Mouse (Mus musculus): ENCODE measurements around the gene Fam13a. TPM values are rescaled to one million over a fixed set of nuclear protein-coding genes. Genes with fewer than 3 reads are reported as not detected.

Gene Fam13a
- polyA plus RNA-seq, 1 experiment from 2014 or later: 9.4 TPM

DNA sequence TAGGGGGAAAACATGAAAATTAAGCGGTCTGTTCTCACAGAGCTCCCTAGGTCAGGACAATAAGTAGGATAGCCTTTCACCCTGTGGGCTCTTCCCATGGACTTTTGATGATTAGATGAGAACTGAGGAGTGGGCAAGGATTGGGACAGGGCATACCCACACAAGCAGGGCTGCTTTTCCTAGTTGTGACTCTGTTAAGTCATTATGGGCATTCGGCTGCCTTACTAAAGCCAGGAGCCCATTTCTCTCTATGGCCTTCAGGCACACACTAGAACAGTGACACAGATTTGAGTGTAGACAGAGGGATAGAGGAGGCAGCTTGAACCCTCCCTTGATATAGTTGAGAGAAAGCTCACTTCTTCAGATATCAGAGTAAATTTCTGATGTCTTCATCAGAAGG, 60.3 kb downstream of the Fam13a start:
- Histone ChIP-seq H3K4me3 (replicated peaks) (no peak overlapping the region), H3K4me2 (replicated peaks) (no peak overlapping the region), H3K27me3 (no peaks in the 10 kb centered on the region), H3K27ac (replicated peaks) (no peak overlapping the region), H3K9ac (no peak overlapping the region), H3K4me1 (peaks cover 6% of the 10 kb centered on the region; the same call in 1 of the 2 replicates), H3K9me3 (replicated peaks) (no peaks in the 10 kb centered on the region), H3K36me3 (no peaks in the 10 kb centered on the region)
- WGBS: 85% methylated on average over 2 of the region's 2 CpGs
- ATAC-seq (ENCODE audit: insufficient number of reproducible peaks, low FRiP score, low TSS enrichment, low read depth): no peak

DNA sequence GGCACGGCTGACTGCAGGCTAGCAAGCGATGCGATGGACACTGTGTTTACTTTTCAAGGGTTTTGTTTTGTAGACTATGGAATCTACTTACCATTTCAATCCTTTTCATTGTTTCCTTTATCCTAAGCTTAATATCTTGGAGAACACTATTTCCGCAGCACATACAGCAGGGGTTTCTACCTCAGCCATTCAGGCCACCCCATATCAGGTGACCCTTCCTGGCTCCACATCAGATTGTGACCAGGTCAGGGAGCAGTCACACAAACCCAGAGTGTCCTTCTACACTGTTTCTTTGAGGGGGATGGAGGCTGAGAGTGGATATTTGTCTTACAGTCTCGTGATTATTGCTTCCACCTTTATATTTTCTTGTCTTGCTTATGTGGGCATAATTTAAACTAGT, 61.7 kb downstream of the Fam13a start:
- Histone ChIP-seq H3K4me2 (replicated peaks) (no peak overlapping the region), H3K27ac (replicated peaks) (no peak overlapping the region), H3K4me3 (replicated peaks) (no peak overlapping the region), H3K27me3 (no peaks in the 10 kb centered on the region), H3K36me3 (no peaks in the 10 kb centered on the region), H3K9me3 (replicated peaks) (no peaks in the 10 kb centered on the region), H3K4me1 (peaks cover 6% of the 10 kb centered on the region; the same call in 1 of the 2 replicates), H3K9ac (no peak overlapping the region)
- ATAC-seq (ENCODE audit: insufficient number of reproducible peaks, low FRiP score, low TSS enrichment, low read depth): no peak
- WGBS: 82% methylated on average over 5 of the region's 5 CpGs

DNA sequence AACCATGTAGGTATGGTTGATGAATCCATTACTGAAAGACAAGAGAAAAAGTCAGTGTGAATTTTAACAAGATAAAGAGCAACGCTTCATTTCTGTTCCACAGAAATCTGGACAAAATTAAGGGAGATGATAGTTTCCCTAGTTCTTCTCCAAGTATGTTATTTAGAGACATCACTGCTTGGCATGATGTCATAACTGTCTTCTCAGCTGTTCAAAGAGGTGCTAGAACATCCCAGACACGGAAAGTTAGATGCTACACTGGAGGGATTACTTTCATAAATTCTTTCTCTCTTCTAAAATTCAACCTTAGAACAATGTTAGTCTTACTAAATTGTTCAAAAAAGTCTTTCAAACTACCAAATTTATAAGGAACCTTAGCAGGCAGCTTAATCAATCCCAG, 63.8 kb downstream of the Fam13a start:
- 75% methylated on average over 2 of the region's 2 CpGs for WGBS
- no peaks in the 10 kb centered on the region for H3K27me3 ChIP-seq
- no peak overlapping the region for H3K9ac ChIP-seq
- H3K4me3 ChIP-seq (replicated peaks): no peak overlapping the region
- no peak overlapping the region for H3K27ac ChIP-seq (replicated peaks)
- no peaks in the 10 kb centered on the region for H3K36me3 ChIP-seq
- H3K4me2 ChIP-seq (replicated peaks): no peak overlapping the region
- peaks cover 5% of the 10 kb centered on the region; the same call in 1 of the 2 replicates for H3K4me1 ChIP-seq
- H3K9me3 ChIP-seq (replicated peaks): no peaks in the 10 kb centered on the region
- ATAC-seq (ENCODE audit: insufficient number of reproducible peaks, low FRiP score, low TSS enrichment, low read depth): no peak

DNA sequence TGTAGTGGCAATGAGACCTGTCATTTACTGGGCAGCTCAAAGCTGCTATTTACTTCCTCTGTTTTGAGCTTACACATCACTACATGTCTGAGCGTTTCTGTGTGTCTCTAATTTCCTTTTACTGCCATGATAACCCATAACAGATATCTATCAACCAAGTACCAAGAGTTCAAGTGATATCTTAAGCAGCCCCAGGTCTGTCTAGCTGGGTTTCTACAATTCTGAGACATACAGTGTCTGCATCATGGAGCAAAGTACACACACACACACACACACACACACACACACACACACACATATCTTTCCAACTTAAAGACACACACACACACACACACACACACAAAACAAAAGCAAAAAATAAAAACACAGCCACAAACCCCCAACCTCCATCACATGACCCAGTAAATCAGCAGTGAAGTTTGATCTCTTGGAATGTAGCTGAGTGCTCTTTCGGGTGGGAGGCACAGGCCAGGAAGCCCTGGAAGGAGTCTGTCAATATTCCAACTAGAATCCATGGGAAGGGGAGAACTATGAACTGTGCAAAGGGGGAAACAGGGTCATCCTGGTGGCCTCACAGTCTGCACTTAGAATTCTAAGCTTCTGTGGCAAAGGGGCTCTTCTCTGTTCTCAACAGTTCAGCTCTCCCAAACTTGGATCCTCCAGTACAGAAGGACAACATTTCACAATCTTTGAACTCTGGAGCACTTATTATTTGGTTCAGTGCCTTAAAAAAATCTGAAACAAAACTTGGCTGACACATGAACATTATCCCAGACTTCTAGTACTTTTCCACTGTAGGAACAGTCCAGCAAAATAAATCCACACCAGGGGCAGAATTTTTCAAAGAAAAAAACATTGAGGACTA, 73.0 kb downstream of the Fam13a start:
- Histone ChIP-seq H3K36me3 (peaks cover 7% of the 10 kb centered on the region; the same call in 1 of the 2 replicates), H3K27me3 (no peaks in the 10 kb centered on the region), H3K9me3 (replicated peaks) (no peaks in the 10 kb centered on the region), H3K4me2 (replicated peaks) (no peak overlapping the region), H3K27ac (replicated peaks) (no peak overlapping the region), H3K4me1 (no peaks in the 10 kb centered on the region), H3K9ac (no peak overlapping the region), H3K4me3 (replicated peaks) (no peak overlapping the region)
- WGBS: 49% methylated on average over 2 of the region's 2 CpGs
- ATAC-seq (ENCODE audit: insufficient number of reproducible peaks, low FRiP score, low TSS enrichment, low read depth): no peak; the same call in 1 of the 2 replicates

DNA sequence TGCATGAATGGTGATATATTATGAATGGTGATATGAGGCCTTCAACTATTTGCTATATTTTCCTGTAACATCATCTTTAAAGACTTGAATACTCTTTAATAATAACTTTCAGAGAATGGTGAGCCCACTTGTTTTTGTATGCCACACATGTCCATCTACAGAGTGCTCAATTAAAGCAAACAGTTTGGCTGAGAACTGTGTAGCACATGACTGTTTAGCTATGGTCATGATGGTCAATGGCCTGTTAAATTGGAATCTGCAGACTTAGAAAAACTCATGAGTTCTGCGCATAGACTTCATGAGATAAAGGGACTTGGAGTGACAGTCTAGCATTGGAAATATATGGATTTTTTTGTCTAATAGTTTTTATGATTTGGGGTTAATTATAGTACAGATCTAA, 73.9 kb downstream of the Fam13a start:
- Histone ChIP-seq H3K27me3 (no peaks in the 10 kb centered on the region), H3K4me2 (replicated peaks) (no peak overlapping the region), H3K27ac (replicated peaks) (no peak overlapping the region), H3K36me3 (peaks cover 7% of the 10 kb centered on the region; the same call in 1 of the 2 replicates), H3K4me3 (replicated peaks) (no peak overlapping the region), H3K9ac (no peak overlapping the region), H3K9me3 (replicated peaks) (no peaks in the 10 kb centered on the region), H3K4me1 (no peaks in the 10 kb centered on the region)
- no peak for ATAC-seq (ENCODE audit: insufficient number of reproducible peaks, low FRiP score, low TSS enrichment, low read depth)
- 94% methylated on average over 1 of the region's 1 CpGs for WGBS

GRCm38 (mm10) chr6:58946840-58947239, 77.5 kb downstream of the Fam13a start:
- Histone ChIP-seq H3K9me3 (replicated peaks) (no peaks in the 10 kb centered on the region), H3K27me3 (no peaks in the 10 kb centered on the region), H3K9ac (no peak overlapping the region), H3K4me1 (no peaks in the 10 kb centered on the region), H3K4me2 (replicated peaks) (no peak overlapping the region), H3K4me3 (replicated peaks) (no peak overlapping the region), H3K27ac (replicated peaks) (no peak overlapping the region), H3K36me3 (no peaks in the 10 kb centered on the region)
- WGBS: 62% methylated on average over 4 of the region's 4 CpGs
- no peak for ATAC-seq (ENCODE audit: insufficient number of reproducible peaks, low FRiP score, low TSS enrichment, low read depth)

DNA sequence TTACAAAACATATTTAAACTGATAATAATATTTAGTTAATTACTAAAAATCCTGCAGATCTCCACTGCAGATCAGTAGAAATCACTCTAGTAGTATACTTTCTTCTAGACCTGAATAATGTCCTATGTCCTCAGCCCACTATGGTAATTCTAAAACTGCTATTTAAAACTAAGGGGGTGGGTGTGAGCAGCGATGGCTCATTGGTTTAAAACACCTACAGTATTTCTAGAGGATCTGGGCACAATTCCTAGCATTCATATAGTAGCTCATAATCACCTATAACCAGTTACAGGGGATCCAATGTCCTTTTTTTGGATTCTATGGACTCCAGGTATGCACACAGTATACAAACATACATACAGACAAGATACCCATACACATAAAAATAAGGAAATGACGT, 78.1 kb downstream of the Fam13a start:
- no peaks in the 10 kb centered on the region for H3K27me3 ChIP-seq
- no peak overlapping the region for H3K4me3 ChIP-seq (replicated peaks)
- ATAC-seq (ENCODE audit: insufficient number of reproducible peaks, low FRiP score, low TSS enrichment, low read depth): no peak
- no peak overlapping the region for H3K27ac ChIP-seq (replicated peaks)
- H3K9ac ChIP-seq: no peak overlapping the region
- no peaks in the 10 kb centered on the region for H3K36me3 ChIP-seq
- 71% methylated on average over 2 of the region's 2 CpGs for WGBS
- H3K4me1 ChIP-seq: no peaks in the 10 kb centered on the region
- H3K9me3 ChIP-seq (replicated peaks): no peaks in the 10 kb centered on the region
- H3K4me2 ChIP-seq (replicated peaks): no peak overlapping the region

- H3K4me2 ChIP-seq (replicated peaks): no peak overlapping the region
- no peak overlapping the region for H3K27ac ChIP-seq (replicated peaks)
- no peaks in the 10 kb centered on the region for H3K4me1 ChIP-seq
- H3K4me3 ChIP-seq (replicated peaks): no peak overlapping the region
- H3K9me3 ChIP-seq (replicated peaks): no peaks in the 10 kb centered on the region
- no peaks in the 10 kb centered on the region for H3K27me3 ChIP-seq
- H3K9ac ChIP-seq: no peak overlapping the region
- no peak for ATAC-seq (ENCODE audit: insufficient number of reproducible peaks, low FRiP score, low TSS enrichment, low read depth)
- WGBS: 81% methylated on average over 3 of the region's 3 CpGs
- H3K36me3 ChIP-seq: no peaks in the 10 kb centered on the region
Observed at GRCm38 (mm10) chr6:58943958-58944357, 80.4 kb downstream of the Fam13a start.

- 89% methylated on average over 2 of the region's 2 CpGs for WGBS
- no peak for ATAC-seq (ENCODE audit: insufficient number of reproducible peaks, low FRiP score, low TSS enrichment, low read depth)
- no peak overlapping the region for H3K27ac ChIP-seq (replicated peaks)
- no peak overlapping the region for H3K4me2 ChIP-seq (replicated peaks)
- H3K9ac ChIP-seq: no peak overlapping the region
- H3K4me1 ChIP-seq: no peaks in the 10 kb centered on the region
- H3K27me3 ChIP-seq: no peaks in the 10 kb centered on the region
- H3K4me3 ChIP-seq (replicated peaks): no peak overlapping the region
- H3K9me3 ChIP-seq (replicated peaks): no peaks in the 10 kb centered on the region
- no peaks in the 10 kb centered on the region for H3K36me3 ChIP-seq
Observed at GRCm38 (mm10) chr6:58942276-58942675, 82.1 kb downstream of the Fam13a start.

DNA sequence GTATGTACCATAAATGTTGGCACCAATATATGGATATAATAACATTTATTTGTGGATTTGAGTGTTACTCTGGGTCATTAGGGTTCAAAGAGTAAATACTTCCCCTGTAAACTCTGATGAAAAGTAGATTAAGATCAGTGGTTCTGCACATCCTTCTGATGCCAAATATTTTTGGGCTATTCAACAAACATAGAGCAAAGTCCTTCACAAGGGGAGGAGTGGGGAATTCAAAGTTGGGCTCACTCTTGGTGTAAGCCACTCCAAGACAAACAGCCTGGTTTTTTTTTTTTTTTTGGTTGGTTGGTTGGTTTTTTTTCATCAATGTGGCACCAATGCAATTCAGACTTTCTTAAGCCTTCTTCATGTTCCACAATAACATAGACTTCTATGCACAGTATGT, 86.6 kb downstream of the Fam13a start:
- ATAC-seq (ENCODE audit: insufficient number of reproducible peaks, low FRiP score, low TSS enrichment, low read depth): no peak
- Histone ChIP-seq H3K4me1 (no peaks in the 10 kb centered on the region), H3K9ac (no peak overlapping the region), H3K4me3 (replicated peaks) (no peak overlapping the region), H3K9me3 (replicated peaks) (no peaks in the 10 kb centered on the region), H3K4me2 (replicated peaks) (no peak overlapping the region), H3K36me3 (no peaks in the 10 kb centered on the region), H3K27ac (replicated peaks) (no peak overlapping the region), H3K27me3 (no peaks in the 10 kb centered on the region)

DNA sequence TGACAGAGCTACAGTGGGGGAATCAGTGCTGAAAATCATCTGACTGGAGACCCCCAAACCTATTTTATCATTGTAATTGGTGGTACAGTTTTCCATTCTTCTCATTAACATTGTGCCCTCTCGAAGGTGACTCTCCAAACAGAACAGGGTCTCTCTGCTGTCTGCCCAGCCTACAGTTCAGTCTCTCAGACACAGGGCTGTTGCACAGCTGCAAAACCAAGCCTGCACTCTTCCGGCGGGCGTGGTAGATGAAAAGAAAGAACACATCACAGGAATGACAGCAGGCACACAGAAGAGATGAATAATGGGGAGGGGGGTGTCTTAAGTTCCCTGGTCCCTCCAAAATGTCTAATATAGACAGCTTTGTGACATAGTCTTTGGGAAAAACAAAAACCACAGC, 90.2 kb downstream of the Fam13a start:
- 66% methylated on average over 4 of the region's 4 CpGs for WGBS
- no peaks in the 10 kb centered on the region for H3K4me1 ChIP-seq
- H3K4me2 ChIP-seq (replicated peaks): no peak overlapping the region
- H3K9ac ChIP-seq: no peak overlapping the region
- H3K9me3 ChIP-seq (replicated peaks): no peaks in the 10 kb centered on the region
- no peaks in the 10 kb centered on the region for H3K27me3 ChIP-seq
- no peak overlapping the region for H3K27ac ChIP-seq (replicated peaks)
- H3K4me3 ChIP-seq (replicated peaks): no peak overlapping the region
- no peak for ATAC-seq (ENCODE audit: insufficient number of reproducible peaks, low FRiP score, low TSS enrichment, low read depth)
- no peaks in the 10 kb centered on the region for H3K36me3 ChIP-seq

Measured in embryonic facial prominence, embryonic 15.5 days (tissue).